Mouse (Mus musculus) megakaryocyte-erythroid progenitor cell, adult 5 weeks (primary cell): ENCODE results near the gene Azi2. TPM values are rescaled to one million over a fixed set of nuclear protein-coding genes. Genes with fewer than 3 reads are reported as not detected.

Experiments used
- polyA plus RNA-seq: library from polyadenylated mRNA; stranded (reverse); fragments of >175 nt; gene quantifications from 2 replicates; pipeline ENCODE4 v1.2.3, GENCODE M21; 2012

Gene Azi2
- polyA plus RNA-seq, result 50.2 and 50.4 TPM in 2 replicates

GRCm38 (mm10) chr9:118040218-118041021 lies at the start of gene Azi2:
Azi2 (plus strand) TSS chr9:118040499.

Other genes starting within 250 kb of the Azi2 start
- gene Cmc1, start 109.7 kb downstream of the Azi2 start, polyA plus RNA-seq, result 8.6 and 10.1 TPM in 2 replicates